In genomic region chr13:45571795-45572262, GRCm38 (mm10) we compare ENCODE assay signal across 7 mouse cellular contexts.
A peak's percentile ranks its signal among the peaks of the same experiment; 100 is the strongest.
DNase-seq lines count a peak whose midpoint lies in the region; ATAC-seq and TF ChIP-seq lines count a peak whose summit lies in the region.

No protein-coding gene starts in this region.

- H3K4me1 ChIP-seq in embryonic facial prominence, embryonic 11.5 days (ENCODE audit: control insufficient read depth, insufficient read depth, low read length): no peaks in the 10 kb centered on the region
- H3K4me1 ChIP-seq in limb, embryonic 11.5 days (ENCODE audit: control insufficient read depth, insufficient read depth, low read length): no peaks in the 10 kb centered on the region
- peaks cover 9% of the 10 kb centered on the region for H3K4me1 ChIP-seq in midbrain, embryonic 16.5 days (ENCODE audit: control insufficient read depth, insufficient read depth, low read length)
- H3K4me1 ChIP-seq in spleen, adult 2 months (ENCODE audit: control insufficient read depth, insufficient read depth, insufficient read length): no peaks in the 10 kb centered on the region

- no peak for ATAC-seq in embryonic facial prominence, embryonic 11.5 days (replicated peaks; ENCODE audit: insufficient number of reproducible peaks, low FRiP score, low TSS enrichment, low read depth)
- ATAC-seq in limb, embryonic 11.5 days (ENCODE audit: insufficient number of reproducible peaks, low FRiP score, low TSS enrichment, low read depth): no peak
- peak; percentile 82 for ATAC-seq in midbrain, embryonic 16.5 days

- TF ChIP-seq POLR2A in spleen, adult 2 months (IDR thresholded peaks at IDR 0.05; ENCODE audit: low read depth, low read length): no peak

- 4% methylated on average over 6 of the region's 6 CpGs for WGBS in embryonic facial prominence, embryonic 11.5 days
- 4% methylated on average over 6 of the region's 6 CpGs for WGBS in limb, embryonic 11.5 days
- WGBS in midbrain, embryonic 16.5 days: 2% methylated on average over 6 of the region's 6 CpGs
- WGBS in spleen, adult 2 months: 7% methylated on average over 6 of the region's 6 CpGs

- no peak overlapping the region for H3K27ac ChIP-seq in embryonic facial prominence, embryonic 11.5 days (replicated peaks; ENCODE audit: low read depth, low read length)
- no peak overlapping the region for H3K27ac ChIP-seq in limb, embryonic 11.5 days (replicated peaks; ENCODE audit: low read depth, low read length)
- peak overlapping the region; percentile 45 for H3K27ac ChIP-seq in midbrain, embryonic 16.5 days (ENCODE audit: low read length)
- H3K27ac ChIP-seq in spleen, adult 2 months (ENCODE audit: insufficient read depth, low read length): no peak overlapping the region

- H3K9me3 ChIP-seq in embryonic facial prominence, embryonic 11.5 days (replicated peaks; ENCODE audit: control insufficient read depth, low read length): no peaks in the 10 kb centered on the region
- no peaks in the 10 kb centered on the region for H3K9me3 ChIP-seq in limb, embryonic 11.5 days (ENCODE audit: control insufficient read depth, low read length)
- H3K9me3 ChIP-seq in midbrain, embryonic 16.5 days (replicated peaks; ENCODE audit: control insufficient read depth, low read length, poor library complexity, severe bottlenecking): no peaks in the 10 kb centered on the region

- peak; percentile 79; the same call in 1 of the 2 replicates for TF ChIP-seq CTCF in spleen, adult 2 months (IDR thresholded peaks at IDR 0.05; ENCODE audit: extremely low read depth, insufficient read depth, insufficient read length, insufficient replicate concordance)

- no peak overlapping the region for H3K4me3 ChIP-seq in embryonic facial prominence, embryonic 11.5 days (ENCODE audit: low read depth, low read length)
- H3K4me3 ChIP-seq in limb, embryonic 11.5 days (ENCODE audit: low read depth, low read length): no peak overlapping the region
- peak overlapping the region; percentile 22 for H3K4me3 ChIP-seq in midbrain, embryonic 16.5 days (ENCODE audit: low read depth, low read length)
- no peak overlapping the region for H3K4me3 ChIP-seq in spleen, adult 2 months (ENCODE audit: extremely low read depth, insufficient read depth, insufficient read length)

- DNase-seq in adrenal gland, postnatal 25 days: peak; percentile 77
- peak; percentile 87 for DNase-seq in embryonic facial prominence, embryonic 11.5 days (ENCODE audit: low spot score)
- DNase-seq in heart, adult 9 months (ENCODE audit: low spot score in 2 of 2): peak; percentile 30 to 67
- peak; percentile 70 to 84 for DNase-seq in kidney, adult 8-10 months
- peak; percentile 90 for DNase-seq in limb, embryonic 11.5 days (ENCODE audit: low spot score)
- peak; percentile 33 to 65 for DNase-seq in spleen, adult 2 months (ENCODE audit: low read depth in 1 of 2, low spot score in 2 of 2)

- no peaks in the 10 kb centered on the region for H3K27me3 ChIP-seq in embryonic facial prominence, embryonic 11.5 days (ENCODE audit: control insufficient read depth, insufficient read depth, low read length)
- no peaks in the 10 kb centered on the region for H3K27me3 ChIP-seq in limb, embryonic 11.5 days (ENCODE audit: control insufficient read depth, insufficient read depth, low read length)
- H3K27me3 ChIP-seq in midbrain, embryonic 16.5 days (ENCODE audit: control insufficient read depth, insufficient read depth, low read depth, low read length): no peaks in the 10 kb centered on the region
- H3K27me3 ChIP-seq in spleen, adult 2 months (ENCODE audit: control insufficient read depth, insufficient read depth, low read length): no peaks in the 10 kb centered on the region

- H3K36me3 ChIP-seq in embryonic facial prominence, embryonic 11.5 days (replicated peaks; ENCODE audit: control insufficient read depth, insufficient read depth, low read depth, low read length): no peaks in the 10 kb centered on the region
- no peaks in the 10 kb centered on the region for H3K36me3 ChIP-seq in limb, embryonic 11.5 days (ENCODE audit: control insufficient read depth, insufficient read depth, low read length)
- H3K36me3 ChIP-seq in midbrain, embryonic 16.5 days (ENCODE audit: control insufficient read depth, insufficient read depth, low read length): peaks cover 3% of the 10 kb centered on the region; the same call in 1 of the 2 replicates
- no peaks in the 10 kb centered on the region for H3K36me3 ChIP-seq in spleen, adult 2 months (ENCODE audit: control insufficient read depth, insufficient read depth, low read length)

- H3K4me2 ChIP-seq in embryonic facial prominence, embryonic 11.5 days (ENCODE audit: low read depth, low read length): no peak overlapping the region
- no peak overlapping the region for H3K4me2 ChIP-seq in limb, embryonic 11.5 days (ENCODE audit: low read depth, severe bottlenecking)
- peak overlapping the region; percentile 37 for H3K4me2 ChIP-seq in midbrain, embryonic 16.5 days (ENCODE audit: low read length)

- H3K9ac ChIP-seq in embryonic facial prominence, embryonic 11.5 days (replicated peaks; ENCODE audit: low read length): no peak overlapping the region
- no peak overlapping the region for H3K9ac ChIP-seq in limb, embryonic 11.5 days (ENCODE audit: low read length)
- peak overlapping the region; percentile 28; the same call in 1 of the 2 replicates for H3K9ac ChIP-seq in midbrain, embryonic 16.5 days (ENCODE audit: low read depth, low read length)
